Comparison of ENCODE assay signal across 11 mouse cellular contexts in genomic region chr2:138939367-138939766, GRCm38 (mm10).
DNase-seq lines count a peak whose midpoint lies in the region.
"Had no signal": no experiment of that assay in that cellular context is flagged by ENCODE, and none has a peak within 500 bp of the region (broad histone marks: within the 10 kb centered on the region; RNA-seq: fewer than 3 reads in every experiment).

No protein-coding gene starts in this region.

- DNase-seq in cerebellum, adult 8-10 months: peak; percentile 10
- no peak for DNase-seq in cerebellum, adult 11 months
- DNase-seq in brain, adult 2 months (ENCODE audit: low read depth, low spot score): peak; percentile 59
- peak; percentile 60 for DNase-seq in cerebellum, adult 9-10 months
- no peak for DNase-seq in MN1 (ENCODE audit: low spot score)
- DNase-seq in kidney, adult 11 months: no peak
- DNase-seq: adrenal gland, adult 8-10 months; adrenal gland, postnatal 25 days; gastrocnemius, postnatal 25 days; heart, adult 2 months; kidney, adult 8-10 months had no signal

Comparison
In these comparisons a context has a peak if more than half of its experiments do, and no peak if none do; other contexts are left out.
1. DNase-seq: peak in cerebellum, adult 8-10 months (single experiment), brain, adult 2 months (single experiment) and cerebellum, adult 9-10 months (single experiment); none in cerebellum, adult 11 months (single experiment), MN1 (single experiment) and kidney, adult 11 months (single experiment).